Mouse (Mus musculus): Measurements from ENCODE around the gene Olfr347.

The Olfr347 gene

DNA sequence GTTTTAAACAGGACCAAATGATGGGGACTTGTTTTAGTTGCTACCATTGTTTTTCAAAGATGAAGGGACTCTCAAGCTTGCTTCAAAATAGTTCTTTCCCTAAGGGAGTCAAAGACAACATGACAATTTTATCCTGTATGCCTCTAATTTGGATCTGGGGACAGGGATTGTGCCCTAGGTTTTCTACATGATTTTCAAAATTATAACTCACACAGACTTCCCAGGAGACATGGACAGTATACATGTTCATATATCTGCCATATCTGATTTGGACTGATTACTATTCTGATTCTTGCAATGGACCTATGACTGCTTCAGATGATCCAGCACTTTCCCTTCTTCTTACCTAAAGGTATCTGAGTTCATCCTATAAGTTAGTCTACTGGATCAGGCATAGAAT, at the start of gene Olfr347:
TSS of gene Olfr347 (plus strand) at position 301 of the 400 bp plus-strand sequence.
- in situ Hi-C loops (cut with MboI, MseI): no loop called here

DNA sequence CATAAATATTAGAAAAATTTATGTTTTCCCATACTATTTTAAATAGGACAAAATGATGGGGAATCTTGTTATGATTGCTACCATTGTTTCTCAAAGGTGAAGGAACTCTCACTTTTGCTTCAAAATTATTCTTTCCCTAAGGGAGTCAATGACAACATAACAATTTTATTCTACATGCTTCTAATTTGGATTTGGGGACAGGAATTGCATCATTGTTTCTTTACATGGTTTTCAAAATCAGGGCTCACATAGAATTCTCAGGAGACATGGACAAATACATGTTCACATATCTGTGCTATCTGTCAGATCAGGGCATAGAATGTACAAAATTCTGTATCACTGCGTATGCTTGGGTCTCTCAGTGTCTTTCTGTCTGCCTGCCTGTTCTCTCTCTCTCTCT, 46.2 kb upstream of the Olfr347 start, which contains the start of gene Olfr346:
TSS of gene Olfr346 (plus strand) at position 301 of the 400 bp plus-strand sequence.
- in situ Hi-C loops (cut with MboI, MseI): no loop called here

DNA sequence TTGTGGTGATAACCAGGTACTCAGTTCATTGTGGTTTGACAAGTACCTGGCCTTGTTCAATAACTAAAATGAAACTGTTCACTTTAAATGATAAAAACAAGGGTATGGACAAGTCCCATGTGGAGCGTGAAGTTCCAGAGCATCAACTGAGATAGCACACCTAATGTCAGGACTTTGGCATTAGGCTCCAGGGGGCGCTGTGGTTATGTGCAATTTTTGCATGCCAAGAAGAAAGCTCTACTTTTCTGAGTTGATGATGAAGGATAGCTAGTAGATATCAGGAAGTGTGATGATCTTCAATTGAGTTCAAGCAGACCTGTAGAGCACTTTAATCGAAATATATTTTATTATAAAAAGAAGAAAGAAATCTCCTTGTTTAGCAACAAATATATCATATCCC, 4.5 kb downstream of the Olfr347 start:
- in situ Hi-C loops (cut with MboI, MseI): no loop called here

DNA sequence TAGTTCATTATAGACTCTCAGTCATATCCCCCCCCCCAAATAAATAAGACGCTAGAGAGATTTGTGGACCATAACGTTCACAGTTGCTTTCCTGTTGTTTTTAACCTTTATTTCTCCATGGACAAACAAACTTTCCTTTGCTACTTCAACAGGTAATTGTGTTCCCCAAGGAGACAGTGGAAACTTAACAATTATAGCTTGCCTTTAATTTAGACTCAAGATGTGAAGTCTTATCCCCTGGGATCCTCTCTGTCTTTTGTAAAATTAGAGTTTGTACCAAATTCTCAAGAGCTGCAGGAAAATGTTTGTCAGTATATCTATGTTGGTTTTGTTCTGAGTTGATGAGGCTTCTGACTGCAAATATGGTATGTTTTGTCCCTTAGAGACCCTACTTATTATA, 52.3 kb downstream of the Olfr347 start, which contains the start of gene Olfr348:
TSS of gene Olfr348 (plus strand) at position 301 of the 400 bp plus-strand sequence.
- in situ Hi-C loops (cut with MboI, MseI): no loop called here
